Mouse (Mus musculus): ENCODE results near the gene Fstl1.

- TF ChIP-seq CTCF (IDR thresholded peaks at IDR 0.05; ENCODE audit: low read depth), result no peak
- TF ChIP-seq EP300 (IDR thresholded peaks at IDR 0.05; ENCODE audit: low read depth), result no peak
Observed at GRCm38 (mm10) chr16:37805746-37806495, 29.2 kb downstream of the Fstl1 start.
